Mouse (Mus musculus): ENCODE results near the gene Ubox5.

The Ubox5 gene

DNA sequence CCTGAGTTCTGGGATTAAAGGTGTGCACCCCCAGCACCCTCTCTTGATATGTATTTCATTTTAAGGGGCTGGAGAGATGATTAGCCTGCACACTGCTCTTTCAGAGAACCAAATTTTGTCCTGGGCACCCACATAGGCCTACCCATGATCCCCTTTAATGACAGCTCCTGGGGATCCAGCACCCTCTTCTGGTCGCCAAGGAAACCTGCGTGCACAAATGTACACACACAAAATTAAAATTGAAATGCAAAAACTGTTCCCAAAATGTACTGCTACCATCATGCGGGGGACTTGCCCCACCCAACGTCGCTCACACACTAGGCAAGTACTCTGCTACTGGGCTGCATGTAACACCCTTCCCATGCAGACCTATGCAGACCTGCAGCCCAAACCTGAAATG lies 54.9 kb downstream of the Ubox5 start:
- no peak for DNase-seq

DNA sequence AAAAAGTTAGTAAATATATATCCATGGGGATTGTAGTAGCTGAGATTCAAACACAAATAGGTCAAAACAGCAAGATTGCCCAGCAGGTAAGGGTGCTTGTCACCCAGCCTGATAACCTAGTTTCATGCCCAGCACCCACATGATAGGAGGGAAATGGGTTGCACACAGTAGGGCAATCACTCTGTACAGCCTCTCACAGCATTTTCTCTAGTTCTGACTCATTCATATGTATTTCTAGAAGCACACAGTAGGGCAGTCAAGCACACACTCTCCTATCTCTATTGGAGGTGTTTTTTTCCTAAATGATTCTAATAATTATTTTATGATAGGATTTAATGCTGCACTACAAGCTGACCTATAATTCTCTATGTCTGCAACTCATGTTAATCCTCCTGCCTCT lies 59.9 kb downstream of the Ubox5 start:
- DNase-seq, result no peak

DNA sequence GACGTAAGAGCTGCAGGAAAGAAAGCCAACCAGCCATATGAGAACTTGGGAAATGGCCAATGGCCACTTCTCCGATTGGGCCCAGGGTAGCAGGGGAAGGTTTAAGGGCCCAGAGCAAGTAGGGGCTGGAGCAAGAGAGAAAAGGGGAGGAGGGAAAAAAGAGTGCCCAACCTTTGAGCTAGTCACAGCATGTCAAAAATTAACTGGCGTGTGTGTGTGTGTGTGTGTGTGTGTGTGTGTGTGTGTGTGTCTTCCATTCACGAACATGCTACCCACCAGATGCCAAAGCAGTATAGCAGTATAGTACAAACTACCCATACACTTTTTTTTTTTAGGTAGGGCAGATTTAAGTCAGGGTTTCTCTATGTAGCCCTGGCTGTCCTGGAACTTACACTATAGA lies 60.9 kb downstream of the Ubox5 start:
- no peak for DNase-seq

DNA sequence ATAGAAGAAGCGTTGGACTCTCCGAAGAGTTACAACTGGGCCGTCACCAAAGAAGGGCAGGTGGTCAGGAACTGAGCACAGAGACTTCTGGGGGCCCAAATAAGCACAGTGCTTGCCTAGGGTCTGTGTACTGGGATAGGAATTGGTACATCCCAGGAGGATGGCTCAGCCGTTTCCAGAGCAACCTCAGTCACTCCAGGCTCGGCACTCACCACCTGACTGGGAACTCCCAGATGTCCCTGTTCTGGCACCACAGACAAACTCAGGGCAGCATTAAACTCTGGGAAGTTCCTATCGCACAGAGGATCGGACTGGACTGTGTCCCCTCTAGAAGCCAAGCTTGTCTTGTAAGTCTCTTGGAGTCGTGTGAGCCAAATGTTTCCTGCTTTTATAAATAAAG lies 64.9 kb downstream of the Ubox5 start:
- no peak for DNase-seq

DNA sequence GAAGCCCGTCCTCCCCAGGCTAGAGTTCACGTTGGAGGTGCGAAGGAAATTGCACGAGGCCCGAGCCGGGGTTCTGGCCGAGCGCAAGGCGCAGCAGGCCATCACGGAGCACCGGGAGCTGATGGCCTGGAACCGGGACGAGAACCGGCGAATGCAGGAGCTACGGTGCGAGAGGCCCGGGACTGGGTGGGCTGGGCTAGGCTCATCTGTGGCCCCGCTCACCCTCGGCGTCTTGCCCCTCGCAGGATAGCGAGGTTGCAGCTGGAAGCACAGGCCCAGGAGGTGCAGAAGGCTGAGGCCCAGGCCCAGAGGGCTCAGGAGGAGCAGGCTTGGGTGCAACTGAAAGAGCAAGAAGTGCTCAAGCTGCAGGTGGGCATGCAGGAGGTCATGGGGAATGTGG lies 65.8 kb downstream of the Ubox5 start:
- no peak for DNase-seq

DNA sequence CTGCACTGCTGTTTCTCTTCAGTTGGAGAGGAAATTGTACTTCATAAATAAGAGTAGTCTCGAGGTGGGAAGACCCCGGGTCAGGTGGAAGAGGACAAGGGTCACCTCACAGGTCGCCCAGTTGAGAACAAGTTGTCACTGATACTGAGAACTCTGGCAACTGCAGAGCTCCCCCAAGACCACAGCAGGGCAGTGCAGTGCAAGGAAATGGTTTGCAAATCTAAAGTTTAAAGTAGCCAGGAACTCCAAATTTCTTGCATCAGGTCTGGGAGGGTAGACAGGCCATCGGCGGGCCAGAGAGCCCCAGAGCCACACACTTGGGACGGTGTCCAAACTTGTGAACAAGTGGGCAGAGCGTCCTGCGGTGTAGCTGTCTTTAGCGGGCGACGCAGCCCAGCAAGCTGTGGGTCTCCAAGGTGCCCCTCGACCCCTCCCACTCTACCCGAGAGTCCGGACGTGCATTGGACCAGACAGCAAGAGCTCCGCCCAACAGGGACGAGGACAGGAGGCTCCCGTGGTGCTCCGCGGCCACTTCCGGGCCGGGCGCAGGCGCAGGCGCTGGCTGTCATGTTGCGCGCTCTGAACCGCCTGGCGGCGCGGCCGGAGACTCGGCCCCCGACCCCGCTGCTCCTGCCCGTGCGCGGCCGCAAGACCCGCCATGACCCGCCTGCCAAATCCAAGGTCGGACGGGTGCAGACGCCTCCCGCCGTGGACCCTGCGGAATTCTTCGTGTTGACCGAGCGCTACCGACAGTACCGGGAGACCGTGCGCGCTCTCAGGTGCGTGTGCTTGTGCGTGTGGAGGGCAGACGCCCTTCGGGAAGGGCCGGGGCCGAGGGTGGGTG lies 66.4 kb downstream of the Ubox5 start, which contains the start of gene Mrps26:
Gene Mrps26 (plus strand): TSS at position 531 of the 844 bp plus-strand sequence.
- DNase-seq, result peak; percentile 91

DNA sequence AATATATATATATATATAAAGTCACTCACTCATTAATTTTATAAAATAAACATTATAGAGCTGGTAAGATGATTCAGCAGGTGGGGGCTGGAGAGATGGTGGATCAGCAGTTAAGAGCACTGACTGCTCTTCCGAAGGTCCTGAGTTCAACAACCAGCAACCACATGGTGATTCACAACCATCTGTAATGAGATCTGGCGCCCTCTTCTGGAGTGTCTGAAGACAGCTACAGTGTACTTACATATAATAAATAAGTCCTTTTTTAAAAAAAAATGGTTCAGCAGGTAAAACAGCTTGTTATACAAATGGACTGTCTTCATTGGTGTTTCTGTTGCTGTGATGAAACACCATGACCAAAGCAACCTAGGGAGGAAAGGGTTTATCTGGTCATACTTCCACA lies 71.8 kb downstream of the Ubox5 start:
- no peak for DNase-seq

DNA sequence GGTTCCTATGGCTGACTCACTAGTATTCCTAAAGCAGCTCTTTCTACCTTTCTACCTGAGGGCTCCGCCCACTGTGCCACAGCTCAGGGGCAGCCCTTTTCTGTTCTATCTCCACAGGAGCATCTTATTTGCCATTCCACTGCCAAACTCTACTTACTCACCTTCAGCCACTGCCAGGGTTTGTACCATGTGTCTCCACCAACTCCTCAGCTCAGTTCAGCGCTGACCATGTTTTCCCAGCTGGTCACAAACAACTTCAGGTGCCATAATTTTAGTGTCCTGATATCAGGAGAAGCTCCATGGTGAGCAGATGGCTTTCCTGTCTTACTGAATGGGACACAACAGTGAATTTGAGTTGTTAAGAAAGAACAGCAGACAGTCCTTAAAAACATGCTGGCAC lies 72.4 kb downstream of the Ubox5 start:
- no peak for DNase-seq

DNA sequence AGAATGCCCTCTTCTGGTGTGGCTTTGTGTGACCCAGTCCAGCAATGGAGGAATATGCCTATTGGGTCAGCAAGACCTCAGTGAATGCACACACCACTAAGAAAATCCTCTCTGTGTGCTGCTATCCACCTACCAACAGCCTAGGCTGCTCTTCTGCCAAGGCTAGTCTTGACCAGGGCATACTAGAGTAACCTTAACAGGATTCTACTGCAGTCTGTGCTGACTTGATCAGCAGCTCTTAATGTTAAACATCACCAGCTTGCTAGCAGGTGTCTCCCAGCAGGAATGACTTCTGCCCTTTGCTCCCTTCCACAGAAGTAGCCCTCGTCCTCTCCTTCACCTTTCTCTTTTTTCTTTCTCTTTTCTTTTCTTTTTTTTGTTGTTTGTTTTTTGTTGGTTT lies 73.5 kb downstream of the Ubox5 start:
- no peak for DNase-seq

DNA sequence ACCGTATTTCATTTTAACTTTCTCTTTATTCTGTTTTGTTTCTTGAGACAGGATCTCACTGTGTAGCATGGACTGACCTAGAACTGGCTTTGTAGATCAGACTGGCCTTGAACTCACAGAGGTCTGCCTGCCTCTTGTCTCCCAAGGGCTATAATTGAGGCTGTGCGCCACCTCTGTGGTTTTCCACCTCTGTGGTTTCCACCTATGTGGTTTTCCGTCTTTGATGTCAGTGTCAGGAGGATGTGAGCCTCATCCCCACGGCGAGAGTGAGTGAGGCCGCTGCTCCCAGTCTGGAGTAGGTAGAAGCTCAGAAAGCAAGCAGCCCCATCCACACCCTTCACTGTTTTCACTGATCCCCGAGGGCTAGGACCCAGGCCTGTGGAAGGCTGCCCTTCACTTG lies 75.0 kb downstream of the Ubox5 start:
- no peak for DNase-seq

DNA sequence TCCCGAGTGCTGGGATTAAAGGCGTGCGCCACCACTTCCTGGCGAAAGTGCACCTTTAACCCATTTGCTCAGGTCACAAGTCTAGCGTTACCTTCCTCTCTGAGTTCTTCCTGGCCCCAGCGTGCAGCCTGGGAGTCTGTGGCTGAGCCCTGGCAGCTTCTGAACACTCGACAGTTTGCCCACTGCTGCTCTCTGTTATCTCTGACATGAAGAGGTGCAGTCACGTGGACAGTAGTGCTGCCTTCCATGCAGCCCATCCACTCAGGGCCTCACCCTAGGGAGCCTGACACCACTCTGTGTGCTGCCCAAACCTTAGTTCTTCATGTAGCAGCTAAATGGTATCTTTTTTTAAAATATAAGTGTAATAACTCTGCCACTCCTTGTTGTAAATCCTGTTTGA lies 82.9 kb downstream of the Ubox5 start:
- DNase-seq, result no peak

DNA sequence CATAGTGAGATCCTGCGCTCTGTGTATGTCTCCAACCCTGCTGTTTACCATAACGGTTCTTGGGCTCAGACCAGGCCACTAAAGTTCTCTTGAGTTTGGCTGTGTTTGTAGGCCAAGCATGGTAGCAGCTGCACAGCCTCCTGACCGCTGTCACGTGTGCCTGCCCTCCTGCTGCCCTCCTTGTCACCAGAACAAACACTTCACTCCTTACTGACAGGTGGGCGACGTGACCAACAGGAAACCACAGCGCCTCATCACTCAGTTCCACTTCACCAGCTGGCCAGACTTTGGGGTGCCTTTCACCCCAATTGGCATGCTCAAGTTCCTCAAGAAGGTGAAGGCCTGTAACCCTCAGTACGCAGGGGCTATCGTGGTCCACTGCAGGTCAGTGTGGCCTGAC lies 89.6 kb downstream of the Ubox5 start:
- DNase-seq, result no peak

Measured in cerebellum, adult 11 months (tissue).